Mouse (Mus musculus) hindbrain, embryonic 14.5 days (tissue): ENCODE results near the gene Srprb. TPM values are rescaled to one million over a fixed set of nuclear protein-coding genes. Genes with fewer than 3 reads are reported as not detected.
A peak's percentile ranks its signal among the peaks of the same experiment; 100 is the strongest.

Experiments
- ATAC-seq: fragments of 200-750 bp; cut with Nextera tagmentation; 2 replicates; pipeline ENCODE4 v1.8.0; 2017; ENCODE audit warnings: moderate number of reproducible peaks, mild to moderate bottlenecking, moderate TSS enrichment, moderate library complexity; ENCODE audit not compliant: low FRiP score
- DNase-seq: peaks from one replicate; pipeline ENCODE4 v3.0.0-alpha.2; 2015; ENCODE audit warnings: low spot score
- H3K27ac ChIP-seq: fragments of 300-500 bp; sonication (generic); 2 replicates; pipeline ENCODE4 v1.5.1; 2014; ENCODE audit warnings: mild to moderate bottlenecking, moderate library complexity
- H3K27me3 ChIP-seq: fragments of 300-500 bp; sonication (generic); 2 replicates; pipeline ENCODE4 v1.6.1; 2014; ENCODE audit warnings: mild to moderate bottlenecking, low read length, mixed read lengths; ENCODE audit not compliant: control insufficient read depth, insufficient read depth
- H3K36me3 ChIP-seq: fragments of 300-500 bp; sonication (generic); replicated peaks from 2 replicates; pipeline ENCODE4 v1.6.1; 2014; ENCODE audit not compliant: control insufficient read depth, insufficient read depth
- H3K4me1 ChIP-seq: fragments of 300-500 bp; sonication (generic); replicated peaks from 2 replicates; pipeline ENCODE4 v1.6.1; 2014; ENCODE audit warnings: antibody characterized with exemption, low read length, mixed read lengths; ENCODE audit not compliant: control insufficient read depth, insufficient read depth
- H3K4me2 ChIP-seq: fragments of 300-500 bp; sonication (generic); replicated peaks from 2 replicates; pipeline ENCODE4 v1.6.1; 2014; ENCODE audit warnings: mild to moderate bottlenecking, moderate library complexity
- H3K4me3 ChIP-seq: fragments of 300-500 bp; sonication (generic); replicated peaks from 2 replicates; pipeline ENCODE4 v1.5.1; 2014; ENCODE audit warnings: mild to moderate bottlenecking, low read length
- H3K9ac ChIP-seq: fragments of 300-500 bp; sonication (generic); 2 replicates; pipeline ENCODE4 v1.6.1; 2014
- H3K9me3 ChIP-seq: fragments of 300-500 bp; sonication (generic); 2 replicates; pipeline ENCODE4 v1.6.1; 2016; ENCODE audit warnings: low read length; ENCODE audit not compliant: control insufficient read depth
- WGBS: fragments of 180-500 bp; shearing (Covaris S2); extraction: QIAGEN DNeasy Blood & Tissue Kit; methylation state at CpG from one replicate; pipeline ENCODE4 v1.1.7; 2014; 5-methylcytosine and 5-hydroxymethylcytosine counted together
- polyA plus RNA-seq: library from polyadenylated mRNA; unstranded; fragments of >200 nt; fragmentation: Nextera tagmentation; extraction: Ambion mirVana; gene quantifications from 2 replicates; pipeline ENCODE4 v1.2.1, GENCODE M21; 2014

The Srprb gene
- polyA plus RNA-seq, 1 experiment from 2014 or later, result 54.1 TPM

GRCm38 (mm10) chr9:103232232-103233005 lies 30.5 kb upstream of the Srprb start:
- 90% methylated on average over 7 of the region's 7 CpGs for WGBS
- ATAC-seq, result no peak

GRCm38 (mm10) chr9:103230151-103230951 lies 28.4 kb upstream of the Srprb start, which contains the start of the genes Gm20425 and Trf:
Gm20425 (minus strand) TSS chr9:103230307.
Trf (minus strand) TSS chr9:103230444.
- ATAC-seq (peak; percentile 79; the same call in 1 of the 2 replicates), DNase-seq (peak; percentile 35)
- Histone ChIP-seq H3K36me3 (no peaks in the 10 kb centered on the region), H3K9ac (peak within 1 kb of the TSS; percentile 47), H3K4me3 (no peak within 1 kb of the TSS; the same call in 1 of the 2 replicates), H3K9me3 (no peaks in the 10 kb centered on the region), H3K27me3 (no peaks in the 10 kb centered on the region), H3K4me1 (0 out of 2 replicates have a peak, but pooled peaks cover 7% of the 10 kb centered on the region), H3K4me2 (peak within 1 kb of the TSS; percentile 42), H3K27ac (peak within 1 kb of the TSS; percentile 58)
- 50% methylated on average over 29 of the region's 29 CpGs for WGBS

More at GRCm38 (mm10) chr9:103232232-103233005, 30.5 kb upstream of the Srprb start:
- Histone ChIP-seq H3K27me3 (no peaks in the 10 kb centered on the region), H3K4me1 (0 out of 2 replicates have a peak, but pooled peaks cover 7% of the 10 kb centered on the region), H3K4me3 (no peak overlapping the region), H3K9ac (no peak overlapping the region), H3K9me3 (no peaks in the 10 kb centered on the region), H3K4me2 (no peak overlapping the region), H3K27ac (no peak overlapping the region), H3K36me3 (no peaks in the 10 kb centered on the region)
- no peak for DNase-seq

- H3K9ac ChIP-seq, result no peak overlapping the region
- H3K27me3 ChIP-seq, result no peaks in the 10 kb centered on the region
- ATAC-seq (no peak), DNase-seq (no peak)
- 83% methylated on average over 15 of the region's 15 CpGs for whole genome bisulfite sequencing
- no peak overlapping the region for H3K4me3 ChIP-seq
- H3K36me3 ChIP-seq, result no peaks in the 10 kb centered on the region
- H3K4me2 ChIP-seq, result peak overlapping the region; percentile 42
- 0 out of 2 replicates have a peak, but pooled peaks cover 7% of the 10 kb centered on the region for H3K4me1 ChIP-seq
- H3K9me3 ChIP-seq, result no peaks in the 10 kb centered on the region
- no peak overlapping the region for H3K27ac ChIP-seq
Observed at GRCm38 (mm10) chr9:103229037-103229867, 27.3 kb upstream of the Srprb start.

GRCm38 (mm10) chr9:103228370-103229003 lies 26.6 kb upstream of the Srprb start:
- ATAC-seq (no peak), DNase-seq (no peak)
- Histone ChIP-seq H3K4me2 (no peak overlapping the region), H3K9ac (no peak overlapping the region), H3K27me3 (no peaks in the 10 kb centered on the region), H3K27ac (no peak overlapping the region), H3K4me1 (0 out of 2 replicates have a peak, but pooled peaks cover 7% of the 10 kb centered on the region), H3K36me3 (no peaks in the 10 kb centered on the region), H3K4me3 (no peak overlapping the region), H3K9me3 (no peaks in the 10 kb centered on the region)
- 81% methylated on average over 13 of the region's 13 CpGs for WGBS

- WGBS, result 93% methylated on average over 16 of the region's 16 CpGs
- no peak for DNase-seq
- no peaks in the 10 kb centered on the region for H3K9me3 ChIP-seq
Observed at GRCm38 (mm10) chr9:103227760-103228159, 25.8 kb upstream of the Srprb start.

GRCm38 (mm10) chr9:103226806-103227205 lies 24.9 kb upstream of the Srprb start:
- H3K4me3 ChIP-seq, result no peak overlapping the region
- no peak overlapping the region for H3K27ac ChIP-seq
- 96% methylated on average over 15 of the region's 15 CpGs for WGBS
- H3K9me3 ChIP-seq, result no peaks in the 10 kb centered on the region
- H3K9ac ChIP-seq, result no peak overlapping the region
- 0 out of 2 replicates have a peak, but pooled peaks cover 7% of the 10 kb centered on the region for H3K4me1 ChIP-seq
- no peaks in the 10 kb centered on the region for H3K36me3 ChIP-seq
- ATAC-seq, result no peak
- H3K27me3 ChIP-seq, result no peaks in the 10 kb centered on the region
- DNase-seq, result no peak
- H3K4me2 ChIP-seq, result no peak overlapping the region

More at GRCm38 (mm10) chr9:103227760-103228159, 25.8 kb upstream of the Srprb start:
- Histone ChIP-seq H3K9ac (no peak overlapping the region), H3K4me3 (no peak overlapping the region), H3K27me3 (no peaks in the 10 kb centered on the region), H3K27ac (no peak overlapping the region), H3K36me3 (no peaks in the 10 kb centered on the region), H3K4me2 (no peak overlapping the region), H3K4me1 (0 out of 2 replicates have a peak, but pooled peaks cover 7% of the 10 kb centered on the region)
- ATAC-seq, result no peak

- ATAC-seq (no peak), DNase-seq (no peak)
Observed at GRCm38 (mm10) chr9:103225464-103225863, 23.5 kb upstream of the Srprb start.

GRCm38 (mm10) chr9:103224721-103225120 lies 22.8 kb upstream of the Srprb start:
- H3K4me3 ChIP-seq, result no peak overlapping the region
- no peaks in the 10 kb centered on the region for H3K4me1 ChIP-seq
- no peaks in the 10 kb centered on the region for H3K9me3 ChIP-seq
- no peak for ATAC-seq
- H3K36me3 ChIP-seq, result no peaks in the 10 kb centered on the region
- H3K4me2 ChIP-seq, result no peak overlapping the region
- H3K27ac ChIP-seq, result no peak overlapping the region
- no peak overlapping the region for H3K9ac ChIP-seq
- 93% methylated on average over 7 of the region's 7 CpGs for WGBS
- no peaks in the 10 kb centered on the region for H3K27me3 ChIP-seq
- DNase-seq, result no peak

More at GRCm38 (mm10) chr9:103225464-103225863, 23.5 kb upstream of the Srprb start:
- H3K27ac ChIP-seq, result no peak overlapping the region
- H3K4me1 ChIP-seq, result 0 out of 2 replicates have a peak, but pooled peaks cover 7% of the 10 kb centered on the region
- no peak overlapping the region for H3K9ac ChIP-seq
- WGBS, result 65% methylated on average over 3 of the region's 3 CpGs
- H3K9me3 ChIP-seq, result no peaks in the 10 kb centered on the region
- no peak overlapping the region for H3K4me2 ChIP-seq
- no peaks in the 10 kb centered on the region for H3K36me3 ChIP-seq
- no peaks in the 10 kb centered on the region for H3K27me3 ChIP-seq
- H3K4me3 ChIP-seq, result no peak overlapping the region
